Mouse (Mus musculus) stomach, embryonic 16.5 days (tissue): ENCODE results near the gene Urgcp. TPM values are rescaled to one million over a fixed set of nuclear protein-coding genes. Genes with fewer than 3 reads are reported as not detected.

ENCODE experiments used
- ATAC-seq: fragments of 200-750 bp; cut with Nextera tagmentation; 2 replicates; pipeline ENCODE4 v1.8.0; 2017; ENCODE audit warnings: moderate number of reproducible peaks, moderate TSS enrichment; ENCODE audit not compliant: insufficient read depth, low FRiP score
- H3K27ac ChIP-seq: fragments of 300-500 bp; sonication (generic); 2 replicates; pipeline ENCODE4 v1.5.1; 2014; ENCODE audit warnings: low read length
- H3K27me3 ChIP-seq: fragments of 300-500 bp; sonication (generic); 2 replicates; pipeline ENCODE4 v1.6.1; 2014; ENCODE audit warnings: low read length, control low read depth, mixed read lengths; ENCODE audit not compliant: control insufficient read depth, insufficient read depth
- H3K36me3 ChIP-seq: fragments of 300-500 bp; sonication (generic); 2 replicates; pipeline ENCODE4 v1.6.1; 2014; ENCODE audit warnings: low read length; ENCODE audit not compliant: control insufficient read depth, insufficient read depth
- H3K4me1 ChIP-seq: fragments of 300-500 bp; sonication (generic); 2 replicates; pipeline ENCODE4 v1.6.1; 2014; ENCODE audit warnings: low read length, control low read depth, mixed read lengths; ENCODE audit not compliant: control insufficient read depth, insufficient read depth
- H3K4me2 ChIP-seq: fragments of 300-500 bp; sonication (generic); 2 replicates; pipeline ENCODE4 v1.6.1; 2014; ENCODE audit warnings: low read depth, low read length, mixed read lengths
- H3K4me3 ChIP-seq: fragments of 300-500 bp; sonication (generic); replicated peaks from 2 replicates; pipeline ENCODE4 v1.5.1; 2014; ENCODE audit warnings: mild to moderate bottlenecking, low read length
- H3K9ac ChIP-seq: fragments of 300-500 bp; sonication (generic); 2 replicates; pipeline ENCODE4 v1.6.1; 2014; ENCODE audit warnings: low read length
- H3K9me3 ChIP-seq: fragments of 300-500 bp; sonication (generic); replicated peaks from 2 replicates; pipeline ENCODE4 v1.6.1; 2016; ENCODE audit warnings: low read length, control low read depth; ENCODE audit not compliant: control insufficient read depth
- WGBS: fragments of 180-500 bp; shearing (Covaris S2); extraction: QIAGEN DNeasy Blood & Tissue Kit; methylation state at CpG from one replicate; pipeline ENCODE4 v1.1.7; 2014; 5-methylcytosine and 5-hydroxymethylcytosine counted together
- polyA plus RNA-seq: library from polyadenylated mRNA; unstranded; fragments of >200 nt; fragmentation: Nextera tagmentation; extraction: Ambion mirVana; gene quantifications from 2 replicates; pipeline ENCODE4 v1.2.1, GENCODE M21; 2015

The Urgcp gene
- polyA plus RNA-seq, 1 experiment from 2014 or later: 25.3 TPM

GRCm38 (mm10) chr11:5734323-5734722, 27.9 kb downstream of the Urgcp start:
- H3K4me3 ChIP-seq: no peak overlapping the region
- no peak overlapping the region for H3K27ac ChIP-seq
- no peak overlapping the region for H3K4me2 ChIP-seq
- peaks cover 14% of the 10 kb centered on the region; the same call in 1 of the 2 replicates for H3K4me1 ChIP-seq
- no peak for ATAC-seq
- H3K9me3 ChIP-seq: no peaks in the 10 kb centered on the region
- H3K36me3 ChIP-seq: no peaks in the 10 kb centered on the region
- H3K9ac ChIP-seq: no peak overlapping the region
- no peaks in the 10 kb centered on the region for H3K27me3 ChIP-seq
- whole genome bisulfite sequencing: 81% methylated on average over 4 of the region's 4 CpGs

DNA sequence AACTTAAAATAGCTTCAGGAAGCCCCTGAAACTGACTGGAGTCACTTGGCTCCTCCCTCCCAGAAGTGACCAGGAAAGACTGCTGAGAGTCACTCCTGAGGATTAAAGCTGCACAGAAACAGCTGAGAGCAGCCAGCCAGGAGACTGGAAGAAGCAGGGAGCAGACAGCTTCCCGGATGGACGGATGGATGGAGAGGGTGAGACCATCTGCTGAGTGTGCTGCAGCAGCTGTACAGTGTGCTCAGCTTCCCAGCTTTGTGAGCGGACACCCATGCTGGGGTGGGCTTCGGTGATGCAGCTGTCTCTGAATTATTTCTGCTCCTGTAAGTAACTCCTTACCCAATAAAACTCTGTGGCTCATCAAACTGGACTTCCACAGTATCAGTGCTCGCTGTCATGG, 29.8 kb downstream of the Urgcp start:
- Histone ChIP-seq H3K4me2 (no peak overlapping the region), H3K4me3 (no peak overlapping the region), H3K27me3 (no peaks in the 10 kb centered on the region), H3K9me3 (no peaks in the 10 kb centered on the region), H3K36me3 (no peaks in the 10 kb centered on the region), H3K27ac (peak overlapping the region; percentile 7; the same call in 1 of the 2 replicates), H3K9ac (peak overlapping the region; percentile 46; the same call in 1 of the 2 replicates), H3K4me1 (0 out of 2 replicates have a peak, but pooled peaks cover 11% of the 10 kb centered on the region)
- ATAC-seq: no peak
- 59% methylated on average over 5 of the region's 5 CpGs for WGBS

- Histone ChIP-seq H3K4me1 (0 out of 2 replicates have a peak, but pooled peaks cover 9% of the 10 kb centered on the region), H3K9ac (no peak overlapping the region), H3K36me3 (no peaks in the 10 kb centered on the region), H3K27me3 (no peaks in the 10 kb centered on the region), H3K4me2 (no peak overlapping the region), H3K4me3 (no peak overlapping the region), H3K9me3 (no peaks in the 10 kb centered on the region), H3K27ac (no peak overlapping the region)
- no peak for ATAC-seq
- WGBS: 87% methylated on average over 9 of the region's 9 CpGs
These were observed 32.6 kb downstream of the Urgcp start for GRCm38 (mm10) chr11:5729582-5729981.

- Histone ChIP-seq H3K9me3 (no peaks in the 10 kb centered on the region), H3K27ac (no peak overlapping the region), H3K4me3 (no peak overlapping the region), H3K9ac (no peak overlapping the region), H3K4me2 (no peak overlapping the region), H3K27me3 (no peaks in the 10 kb centered on the region), H3K36me3 (peaks cover 30% of the 10 kb centered on the region), H3K4me1 (no peaks in the 10 kb centered on the region)
- no peak for ATAC-seq
- 88% methylated on average over 12 of the region's 12 CpGs for WGBS
These were observed 43.4 kb downstream of the Urgcp start for GRCm38 (mm10) chr11:5718611-5719354.

DNA sequence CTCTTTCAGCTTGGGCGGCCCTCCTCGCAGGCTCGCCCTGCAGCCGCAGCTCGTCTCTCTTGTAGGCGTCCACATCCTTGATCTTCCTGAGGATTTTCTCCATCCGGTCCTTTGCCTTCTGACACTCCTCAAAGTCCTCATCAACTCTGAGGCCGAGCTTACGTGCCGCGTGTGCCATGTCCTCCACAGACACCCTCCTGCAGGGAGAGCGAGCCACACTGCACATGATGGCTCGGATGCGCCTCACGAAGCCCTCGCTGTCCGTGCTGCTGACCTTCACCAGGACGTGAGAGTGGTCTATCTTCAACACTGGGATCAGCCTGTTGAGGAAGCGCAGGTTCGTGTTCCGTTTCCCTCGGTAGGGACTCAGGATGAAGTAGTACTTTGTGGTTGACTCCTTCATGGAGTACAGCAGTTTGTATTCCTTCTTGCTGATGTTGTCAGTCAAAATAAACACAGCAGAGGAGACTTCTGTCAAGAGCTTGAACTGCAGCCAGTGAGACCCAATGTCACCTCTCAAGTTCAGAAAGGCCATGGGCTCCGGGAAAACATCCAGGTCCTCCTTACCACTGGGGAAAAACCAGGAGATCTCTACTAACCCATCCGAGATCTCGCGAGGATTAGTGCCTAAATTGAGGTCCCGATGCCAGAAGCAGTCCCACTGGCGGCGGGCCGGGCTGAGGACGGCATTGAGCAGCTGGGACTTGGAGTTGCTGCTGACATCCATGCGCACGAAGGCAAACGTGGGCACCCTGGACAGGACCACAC, 45.1 kb downstream of the Urgcp start:
- H3K9me3 ChIP-seq: no peaks in the 10 kb centered on the region
- peaks cover 34% of the 10 kb centered on the region for H3K36me3 ChIP-seq
- H3K27ac ChIP-seq: no peak overlapping the region
- 89% methylated on average over 34 of the region's 34 CpGs for WGBS
- H3K4me1 ChIP-seq: no peaks in the 10 kb centered on the region
- no peak overlapping the region for H3K4me2 ChIP-seq
- no peak overlapping the region for H3K4me3 ChIP-seq
- no peak for ATAC-seq
- no peaks in the 10 kb centered on the region for H3K27me3 ChIP-seq
- H3K9ac ChIP-seq: no peak overlapping the region

- ATAC-seq: no peak
- H3K36me3 ChIP-seq: peaks cover 34% of the 10 kb centered on the region
- no peak overlapping the region for H3K27ac ChIP-seq
- no peaks in the 10 kb centered on the region for H3K27me3 ChIP-seq
- no peaks in the 10 kb centered on the region for H3K4me1 ChIP-seq
- H3K4me2 ChIP-seq: no peak overlapping the region
- H3K4me3 ChIP-seq: no peak overlapping the region
- 88% methylated on average over 11 of the region's 11 CpGs for WGBS
- no peak overlapping the region for H3K9ac ChIP-seq
- H3K9me3 ChIP-seq: no peaks in the 10 kb centered on the region
These were observed 45.9 kb downstream of the Urgcp start for GRCm38 (mm10) chr11:5716246-5716645.

DNA sequence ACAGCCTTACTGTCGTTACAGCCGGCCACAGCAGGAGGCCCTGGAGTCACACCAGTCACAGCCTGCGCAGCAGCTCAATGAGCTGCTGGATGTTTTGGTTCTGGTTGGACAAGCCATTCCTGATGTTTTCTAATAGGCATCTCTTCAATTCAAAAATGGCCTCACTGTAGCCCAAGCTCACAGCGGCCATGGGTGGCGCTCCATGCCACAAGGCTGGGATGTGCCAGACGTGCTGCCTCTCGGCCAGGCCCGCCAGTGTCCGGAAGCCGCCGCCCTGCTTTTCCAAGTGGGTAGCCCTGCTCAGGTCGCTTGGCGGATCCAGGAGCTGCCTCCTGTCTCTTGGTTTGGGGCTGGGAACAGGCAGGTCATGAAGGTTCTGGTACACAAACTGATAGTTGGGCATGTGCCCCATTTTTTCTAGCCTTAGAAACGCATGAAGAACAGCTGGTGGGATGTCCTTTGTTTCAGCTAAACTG, 46.5 kb downstream of the Urgcp start, which contains the start of gene Mrps24:
Mrps24 (minus strand) TSS at position 51 of the 476 bp plus-strand sequence.
- 77% methylated on average over 14 of the region's 14 CpGs for WGBS
- Histone ChIP-seq H3K4me2 (no peak within 1 kb of the TSS), H3K9ac (no peak within 1 kb of the TSS), H3K4me3 (no peak within 1 kb of the TSS), H3K27me3 (no peaks in the 10 kb centered on the region), H3K27ac (no peak within 1 kb of the TSS), H3K36me3 (peaks cover 34% of the 10 kb centered on the region), H3K9me3 (no peaks in the 10 kb centered on the region), H3K4me1 (no peaks in the 10 kb centered on the region)
- ATAC-seq: no peak

DNA sequence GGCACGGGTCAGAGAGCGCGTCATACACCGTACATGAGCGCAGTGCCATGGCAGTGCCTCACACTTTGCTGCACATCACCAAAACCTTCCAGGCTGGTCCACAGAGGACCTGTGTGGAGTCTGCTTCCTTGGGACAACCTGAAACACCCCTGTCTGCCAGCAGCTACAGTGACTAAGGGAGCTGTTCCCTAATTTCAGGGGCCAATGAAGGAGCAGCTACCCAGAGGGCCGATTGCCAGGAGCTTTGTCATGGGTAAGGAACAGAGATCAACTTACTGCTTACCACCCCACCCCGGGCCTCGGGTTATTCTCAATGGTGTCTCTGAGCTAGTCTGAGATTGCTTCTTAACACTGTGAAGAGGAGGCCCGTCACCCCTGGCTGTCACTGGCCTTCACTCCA, 47.0 kb downstream of the Urgcp start:
- WGBS: 93% methylated on average over 9 of the region's 9 CpGs
- H3K27ac ChIP-seq: no peak overlapping the region
- H3K4me3 ChIP-seq: no peak overlapping the region
- no peaks in the 10 kb centered on the region for H3K9me3 ChIP-seq
- H3K36me3 ChIP-seq: peaks cover 34% of the 10 kb centered on the region
- no peaks in the 10 kb centered on the region for H3K4me1 ChIP-seq
- no peak overlapping the region for H3K4me2 ChIP-seq
- ATAC-seq: no peak
- H3K27me3 ChIP-seq: no peaks in the 10 kb centered on the region
- H3K9ac ChIP-seq: no peak overlapping the region
